Mouse (Mus musculus) MEL (cell line): ENCODE results near the gene Tbc1d14. TPM values are rescaled to one million over a fixed set of nuclear protein-coding genes. Genes with fewer than 3 reads are reported as not detected.

Experiments
- DNase-seq: peaks from one replicate; pipeline ENCODE4 v3.0.0; 2011; ENCODE audit warnings: low read depth, low spot score
- H3K27ac ChIP-seq: 2 replicates; pipeline ENCODE4 v1.5.1; 2012; ENCODE audit warnings: low read depth, mild to moderate bottlenecking, control low read depth, low read length, moderate library complexity; ENCODE audit not compliant: control insufficient read depth
- H3K27me3 ChIP-seq, 2 experiments: fragments of 150-350 bp in 1 of 2; sonication (generic) in 1 of 2; 2 replicates each; pipeline ENCODE4 v1.6.1; 2012; ENCODE audit warnings: low read length in 2 of 2, mild to moderate bottlenecking in 2 of 2, improper control_type of control experiment in 1 of 2, moderate library complexity in 1 of 2; ENCODE audit not compliant: insufficient read depth in 2 of 2, control insufficient read depth in 1 of 2
- H3K36me3 ChIP-seq, 2 experiments: 2 replicates each; pipeline ENCODE4 v1.6.1; 2012 to 2014; ENCODE audit warnings: low read length in 2 of 2, improper control_type of control experiment in 1 of 2, inconsistent platforms in 1 of 2, mild to moderate bottlenecking in 1 of 2; ENCODE audit not compliant: insufficient read depth in 2 of 2, control insufficient read depth in 1 of 2
- H3K4me1 ChIP-seq, 2 experiments: fragments of 150-350 bp in 1 of 2; sonication (generic) in 1 of 2; 2 replicates each; pipeline ENCODE4 v1.6.1; 2012; ENCODE audit warnings: low read length in 2 of 2, improper control_type of control experiment in 1 of 2, mild to moderate bottlenecking in 1 of 2; ENCODE audit not compliant: insufficient read depth in 2 of 2, control insufficient read depth in 1 of 2
- H3K4me3 ChIP-seq, 2 experiments: fragments of 150-350 bp in 1 of 2; sonication (generic) in 1 of 2; 2 replicates each; pipeline ENCODE4 v1.5.1; 2012; ENCODE audit warnings: low read depth in 2 of 2, low read length in 2 of 2, mild to moderate bottlenecking in 2 of 2, moderate library complexity in 2 of 2, control low read depth in 1 of 2, improper control_type of control experiment in 1 of 2; ENCODE audit not compliant: control insufficient read depth in 1 of 2, insufficient read depth in 1 of 2
- H3K79me2 ChIP-seq: 2 replicates; pipeline ENCODE4 v1.6.1; 2012; ENCODE audit warnings: mild to moderate bottlenecking, low read length, moderate library complexity; ENCODE audit not compliant: control insufficient read depth, poor library complexity, insufficient read depth
- H3K9ac ChIP-seq: 2 replicates; pipeline ENCODE4 v1.6.1; 2012; ENCODE audit warnings: low read depth, mild to moderate bottlenecking, control low read depth, low read length, moderate library complexity; ENCODE audit not compliant: control insufficient read depth, poor library complexity, severe bottlenecking
- H3K9me3 ChIP-seq: fragments of 150-350 bp; sonication (generic); replicated peaks from 2 replicates; pipeline ENCODE4 v1.6.1; 2012; ENCODE audit warnings: mild to moderate bottlenecking, low read length, improper control_type of control experiment, moderate library complexity; ENCODE audit not compliant: insufficient read depth
- BHLHE40 ChIP-seq: IDR thresholded peaks from 2 replicates; pipeline ENCODE4 v1.6.1; 2012; ENCODE audit warnings: low read depth, mild to moderate bottlenecking, inconsistent platforms, low read length, improper control_type of control experiment, borderline replicate concordance
- CHD1 ChIP-seq: IDR thresholded peaks from 2 replicates; pipeline ENCODE4 v1.6.1; 2012; ENCODE audit warnings: low read depth, mild to moderate bottlenecking, inconsistent platforms, low read length, improper control_type of control experiment
- CHD2 ChIP-seq: IDR thresholded peaks from 2 replicates; pipeline ENCODE4 v1.6.1; 2011; ENCODE audit warnings: low read length, improper control_type of control experiment
- CTCF ChIP-seq, 3 experiments: IDR thresholded peaks in 2 of 3; conservative IDR thresholded peaks in 1 of 3; 2 replicates each; pipeline ENCODE4 v1.5.1; 2011 to 2012; ENCODE audit warnings: low read length in 3 of 3, low read depth in 2 of 3, mild to moderate bottlenecking in 2 of 3, improper control_type of control experiment in 1 of 3, inconsistent platforms in 1 of 3, mixed read lengths in 1 of 3, moderate library complexity in 1 of 3; ENCODE audit not compliant: control insufficient read depth in 1 of 3, insufficient read depth in 1 of 3, poor library complexity in 1 of 3, severe bottlenecking in 1 of 3
- E2F4 ChIP-seq: IDR thresholded peaks from 2 replicates; pipeline ENCODE4 v1.6.1; 2011; ENCODE audit warnings: low read depth, low read length, improper control_type of control experiment, borderline replicate concordance
- ELF1 ChIP-seq: IDR thresholded peaks from 2 replicates; pipeline ENCODE4 v1.6.1; 2014; ENCODE audit warnings: low read depth, mild to moderate bottlenecking, inconsistent platforms, low read length, improper control_type of control experiment, moderate library complexity
- EP300 ChIP-seq, 2 experiments: IDR thresholded peaks; 2 replicates each; pipeline ENCODE4 v1.6.1; 2011; ENCODE audit warnings: improper control_type of control experiment in 2 of 2, low read length in 2 of 2, low read depth in 1 of 2, mild to moderate bottlenecking in 1 of 2
- ETS1 ChIP-seq: IDR thresholded peaks from 2 replicates; pipeline ENCODE4 v1.6.1; 2012; ENCODE audit warnings: low read depth, mild to moderate bottlenecking, inconsistent platforms, low read length, improper control_type of control experiment, moderate library complexity
- GABPA ChIP-seq: IDR thresholded peaks from 2 replicates; pipeline ENCODE4 v1.6.1; 2012; ENCODE audit warnings: low read depth, mild to moderate bottlenecking, inconsistent platforms, low read length, improper control_type of control experiment, moderate library complexity
- GATA1 ChIP-seq: IDR thresholded peaks from 2 replicates; pipeline ENCODE4 v1.6.1; 2011; ENCODE audit warnings: low read depth, low read length, improper control_type of control experiment
- HCFC1 ChIP-seq: IDR thresholded peaks from 2 replicates; pipeline ENCODE4 v1.6.1; 2012; ENCODE audit warnings: low read depth, mild to moderate bottlenecking, inconsistent platforms, low read length, improper control_type of control experiment, moderate library complexity
- JUND ChIP-seq: IDR thresholded peaks from 2 replicates; pipeline ENCODE4 v1.6.1; 2011; ENCODE audit warnings: low read depth, mild to moderate bottlenecking, improper control_type of control experiment, low read length
- KAT2A ChIP-seq: conservative IDR thresholded peaks from 2 replicates; pipeline ENCODE4 v1.6.1; 2012; ENCODE audit warnings: low read depth, low read length, improper control_type of control experiment, inconsistent platforms
- MAX ChIP-seq: IDR thresholded peaks from 2 replicates; pipeline ENCODE4 v1.6.1; 2011; ENCODE audit warnings: low read length, improper control_type of control experiment
- MAZ ChIP-seq: IDR thresholded peaks from 2 replicates; pipeline ENCODE4 v1.6.1; 2012; ENCODE audit warnings: low read depth, mild to moderate bottlenecking, inconsistent platforms, low read length, improper control_type of control experiment
- MEF2A ChIP-seq: IDR thresholded peaks from 2 replicates; pipeline ENCODE4 v1.6.1; 2014; ENCODE audit warnings: low read depth, mild to moderate bottlenecking, inconsistent platforms, low read length, improper control_type of control experiment; ENCODE audit not compliant: poor library complexity, insufficient replicate concordance, severe bottlenecking; ENCODE audit errors: extremely low read depth
- MXI1 ChIP-seq: IDR thresholded peaks from 2 replicates; pipeline ENCODE4 v1.6.1; 2011; ENCODE audit warnings: mild to moderate bottlenecking, low read depth, low read length, improper control_type of control experiment
- MYB ChIP-seq: IDR thresholded peaks from 2 replicates; pipeline ENCODE4 v1.6.1; 2011; ENCODE audit warnings: mild to moderate bottlenecking, low read depth, low read length, improper control_type of control experiment
- MYC ChIP-seq: IDR thresholded peaks from 2 replicates; pipeline ENCODE4 v1.6.1; 2011; ENCODE audit warnings: low read depth, mild to moderate bottlenecking, low read length, improper control_type of control experiment, moderate library complexity
- NELFE ChIP-seq: IDR thresholded peaks from 2 replicates; pipeline ENCODE4 v1.6.1; 2011; ENCODE audit warnings: low read depth, low read length, improper control_type of control experiment
- NRF1 ChIP-seq: IDR thresholded peaks from 2 replicates; pipeline ENCODE4 v1.6.1; 2014; ENCODE audit warnings: low read depth, mild to moderate bottlenecking, inconsistent platforms, low read length, improper control_type of control experiment, moderate library complexity; ENCODE audit not compliant: poor library complexity, insufficient read depth, severe bottlenecking
- POLR2A ChIP-seq, 2 experiments: IDR thresholded peaks; 2 replicates each; pipeline ENCODE4 v1.6.1; 2011 to 2012; ENCODE audit warnings: low read length in 2 of 2, mild to moderate bottlenecking in 2 of 2, control low read depth in 1 of 2, improper control_type of control experiment in 1 of 2, low read depth in 1 of 2, moderate library complexity in 1 of 2; ENCODE audit not compliant: control insufficient read depth in 1 of 2, insufficient read depth in 1 of 2, poor library complexity in 1 of 2
- RAD21 ChIP-seq: IDR thresholded peaks from 2 replicates; pipeline ENCODE4 v1.6.1; 2011; ENCODE audit warnings: mild to moderate bottlenecking, low read depth, low read length, improper control_type of control experiment
- RCOR1 ChIP-seq: IDR thresholded peaks from 2 replicates; pipeline ENCODE4 v1.6.1; 2012; ENCODE audit warnings: low read depth, mild to moderate bottlenecking, inconsistent platforms, low read length, improper control_type of control experiment
- SIN3A ChIP-seq: IDR thresholded peaks from 2 replicates; pipeline ENCODE4 v1.6.1; 2012; ENCODE audit warnings: low read length, improper control_type of control experiment, inconsistent platforms
- SMC3 ChIP-seq: IDR thresholded peaks from 2 replicates; pipeline ENCODE4 v1.6.1; 2011; ENCODE audit warnings: low read depth, low read length, improper control_type of control experiment
- TAL1 ChIP-seq: IDR thresholded peaks from 2 replicates; pipeline ENCODE4 v1.6.1; 2012; ENCODE audit warnings: mild to moderate bottlenecking, inconsistent platforms, low read length, moderate library complexity, mixed read lengths
- TBP ChIP-seq: IDR thresholded peaks from 2 replicates; pipeline ENCODE4 v1.8.0; 2011; ENCODE audit warnings: low read depth, low read length, improper control_type of control experiment
- TCF12 ChIP-seq: IDR thresholded peaks from 2 replicates; pipeline ENCODE4 v1.6.1; 2014; ENCODE audit warnings: low read depth, mild to moderate bottlenecking, inconsistent platforms, low read length, improper control_type of control experiment, moderate library complexity
- UBTF ChIP-seq: IDR thresholded peaks from 2 replicates; pipeline ENCODE4 v1.6.1; 2012; ENCODE audit warnings: low read depth, mild to moderate bottlenecking, inconsistent platforms, low read length, improper control_type of control experiment, moderate library complexity, borderline replicate concordance; ENCODE audit not compliant: insufficient read depth
- USF1 ChIP-seq: IDR thresholded peaks from 2 replicates; pipeline ENCODE4 v1.6.1; 2014; ENCODE audit warnings: low read depth, mild to moderate bottlenecking, inconsistent platforms, low read length, improper control_type of control experiment, moderate library complexity
- USF2 ChIP-seq, 2 experiments: IDR thresholded peaks; 2 replicates each; pipeline ENCODE4 v1.6.1; 2011 to 2012; ENCODE audit warnings: improper control_type of control experiment in 2 of 2, low read length in 2 of 2, borderline replicate concordance in 1 of 2, inconsistent platforms in 1 of 2, low read depth in 1 of 2, mild to moderate bottlenecking in 1 of 2; ENCODE audit not compliant: insufficient read depth in 1 of 2
- ZC3H11A ChIP-seq: IDR thresholded peaks from 2 replicates; pipeline ENCODE4 v1.6.1; 2012; ENCODE audit warnings: low read depth, mild to moderate bottlenecking, inconsistent platforms, low read length, improper control_type of control experiment
- ZKSCAN1 ChIP-seq: IDR thresholded peaks from 2 replicates; pipeline ENCODE4 v1.6.1; 2012; ENCODE audit warnings: low read depth, mild to moderate bottlenecking, inconsistent platforms, low read length, improper control_type of control experiment, moderate library complexity
- ZMIZ1 ChIP-seq: IDR thresholded peaks from 2 replicates; pipeline ENCODE4 v1.6.1; 2012; ENCODE audit warnings: low read depth, mild to moderate bottlenecking, inconsistent platforms, low read length, improper control_type of control experiment, moderate library complexity
- polyA plus RNA-seq, 2 experiments: library from polyadenylated mRNA; stranded (reverse) in 1 of 2; unstranded in 1 of 2; fragments of >175 nt in 1 of 2; fragments of >200 nt in 1 of 2; gene quantifications; 2 replicates each; pipeline versions ENCODE4 v1.2.1 to v1.2.4; 2012; ENCODE audit warnings: low replicate concordance in 2 of 2, low read depth in 1 of 2; ENCODE audit not compliant: insufficient read length in 2 of 2, insufficient read depth in 1 of 2, missing spikeins in 1 of 2
- total RNA-seq: library from RNA; depleted of rRNA; stranded (reverse); fragments of 300-350 nt; gene quantifications from 2 replicates; pipeline ENCODE4 v1.2.3, GENCODE M21; 2012

The Tbc1d14 gene
- total and polyA plus RNA-seq, 3 experiments: 7.3 to 35.6 TPM; not detected in 1

- DNase-seq: peak; percentile 73
- H3K9me3 ChIP-seq: no peaks in the 10 kb centered on the region
- no peaks in the 10 kb centered on the region for H3K27me3 ChIP-seq
- H3K27ac ChIP-seq: no peak overlapping the region
- H3K79me2 ChIP-seq: peaks cover 52% of the 10 kb centered on the region
- peak overlapping the region; percentile 69 for H3K9ac ChIP-seq
- peak overlapping the region; percentile 63 to 98 for H3K4me3 ChIP-seq
- H3K36me3 ChIP-seq: peaks cover 0 to 23% of the 10 kb centered on the region in 2 experiments; a peak in 3 of 4 replicates
- peaks cover 14 to 30% of the 10 kb centered on the region in 2 experiments for H3K4me1 ChIP-seq
- TF ChIP-seq MAZ: no peak
- TF ChIP-seq SMC3: no peak; the same call in 1 of the 2 replicates
- TF ChIP-seq TAL1: no peak
- TF ChIP-seq KAT2A: no peak
- peak; percentile 23 for TF ChIP-seq SIN3A
- TF ChIP-seq USF2 (IDR thresholded peaks at IDR 0.05; ENCODE audit: borderline replicate concordance in 1 of 2, insufficient read depth in 1 of 2, low read depth in 1 of 2, low read length in 2 of 2): no peak
- TF ChIP-seq RCOR1: no peak
- no peak for TF ChIP-seq CHD2
- TF ChIP-seq NELFE: peak; percentile 38; the same call in 1 of the 2 replicates
- TF ChIP-seq ETS1: no peak
- no peak for TF ChIP-seq ZC3H11A
- TF ChIP-seq ZMIZ1: no peak
- no peak for TF ChIP-seq MEF2A
- TF ChIP-seq NRF1: no peak
- TF ChIP-seq MXI1: peak; percentile 36
- TF ChIP-seq CTCF (IDR thresholded peaks at IDR 0.05 in 2 of 3, conservative IDR thresholded peaks at IDR 0.05 in 1 of 3; ENCODE audit: control insufficient read depth in 1 of 3, insufficient read depth in 1 of 3, low read depth in 2 of 3, low read length in 3 of 3, poor library complexity in 1 of 3, severe bottlenecking in 1 of 3): no peak
- no peak for TF ChIP-seq GATA1
- TF ChIP-seq ELF1: no peak
- TF ChIP-seq GABPA: no peak
- no peak for TF ChIP-seq ZKSCAN1
- TF ChIP-seq USF1: no peak
- TF ChIP-seq MYB: no peak
- TF ChIP-seq MYC: 0 out of 2 replicates have a peak, but pooled peaks have one; percentile 19
- TF ChIP-seq BHLHE40: no peak
- 0 out of 2 replicates have a peak, but pooled peaks have one; percentile 5 for TF ChIP-seq E2F4
- TF ChIP-seq CHD1: no peak
- TF ChIP-seq JUND: no peak
- peak; percentile 27; the same call in 1 of the 2 replicates for TF ChIP-seq HCFC1
- TF ChIP-seq MAX: 0 out of 2 replicates have a peak, but pooled peaks have one; percentile 51
- no peak for TF ChIP-seq RAD21
- no peak for TF ChIP-seq TBP
- no peak for TF ChIP-seq EP300 (IDR thresholded peaks at IDR 0.05; ENCODE audit: low read depth in 1 of 2, low read length in 2 of 2)
- TF ChIP-seq POLR2A (IDR thresholded peaks at IDR 0.05; ENCODE audit: control insufficient read depth in 1 of 2, insufficient read depth in 1 of 2, low read depth in 1 of 2, low read length in 2 of 2, poor library complexity in 1 of 2): no peak
- TF ChIP-seq UBTF: no peak; the same call in 1 of the 2 replicates
- no peak for TF ChIP-seq TCF12
These were observed 109.6 kb downstream of the Tbc1d14 start for GRCm38 (mm10) chr5:36483203-36484101.
